Mouse (Mus musculus) midbrain, embryonic 15.5 days (tissue): Measurements from ENCODE around the gene Esrrg. TPM values are rescaled to one million over a fixed set of nuclear protein-coding genes. Genes with fewer than 3 reads are reported as not detected.

Experiments
- ATAC-seq: fragments of 200-750 bp; cut with Nextera tagmentation; replicated peaks from 2 replicates; pipeline ENCODE4 v1.8.0; 2017; ENCODE audit warnings: moderate TSS enrichment
- H3K27ac ChIP-seq: fragments of 300-500 bp; sonication (generic); 2 replicates; pipeline ENCODE4 v1.5.1; 2015; ENCODE audit warnings: mild to moderate bottlenecking, inconsistent platforms
- H3K27me3 ChIP-seq: fragments of 300-500 bp; sonication (generic); replicated peaks from 2 replicates; pipeline ENCODE4 v1.6.1; 2015; ENCODE audit warnings: inconsistent platforms
- H3K36me3 ChIP-seq: fragments of 300-500 bp; sonication (generic); replicated peaks from 2 replicates; pipeline ENCODE4 v1.6.1; 2015; ENCODE audit warnings: inconsistent platforms
- H3K4me1 ChIP-seq: fragments of 300-500 bp; sonication (generic); 2 replicates; pipeline ENCODE4 v1.6.1; 2015; ENCODE audit warnings: inconsistent platforms
- H3K4me2 ChIP-seq: fragments of 300-500 bp; sonication (generic); 2 replicates; pipeline ENCODE4 v1.6.1; 2015; ENCODE audit warnings: inconsistent platforms, mild to moderate bottlenecking, moderate library complexity
- H3K4me3 ChIP-seq: fragments of 300-500 bp; sonication (generic); 2 replicates; pipeline ENCODE4 v1.5.1; 2015; ENCODE audit warnings: mild to moderate bottlenecking, inconsistent platforms
- H3K9ac ChIP-seq: fragments of 300-500 bp; sonication (generic); 2 replicates; pipeline ENCODE4 v1.6.1; 2015; ENCODE audit warnings: mild to moderate bottlenecking, inconsistent platforms
- H3K9me3 ChIP-seq: fragments of 300-500 bp; sonication (generic); 2 replicates; pipeline ENCODE4 v1.6.1; 2016; ENCODE audit warnings: inconsistent platforms
- WGBS: fragments of 180-500 bp; shearing (Covaris S2); methylation state at CpG from one replicate; pipeline ENCODE4 v1.1.7; 2015; ENCODE audit warnings: mixed read lengths; 5-methylcytosine and 5-hydroxymethylcytosine counted together
- polyA plus RNA-seq: library from polyadenylated mRNA; unstranded; fragments of >200 nt; fragmentation: Nextera tagmentation; extraction: Ambion mirVana; gene quantifications from 2 replicates; pipeline ENCODE4 v1.2.1, GENCODE M21; 2015

Gene Esrrg
- polyA plus RNA-seq, 1 experiment from 2014 or later = 29.0 TPM

DNA sequence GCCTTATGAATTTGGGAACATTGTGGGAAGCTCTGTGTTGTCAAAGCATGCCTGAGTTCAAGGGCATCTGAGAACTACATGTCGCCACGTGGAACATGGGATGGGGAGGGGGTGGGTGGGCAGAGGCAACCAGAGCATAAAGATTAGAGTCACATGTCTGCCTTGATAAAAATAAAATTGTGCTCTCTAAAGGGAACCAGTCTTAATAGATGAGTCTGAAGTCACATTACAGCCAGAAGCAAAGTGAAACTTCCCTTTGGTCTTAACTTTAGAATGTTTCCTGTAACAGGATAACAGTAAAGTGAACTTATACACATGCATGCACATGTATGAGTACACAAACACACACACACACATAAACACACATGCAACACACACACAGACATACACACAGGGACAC, 545.1 kb downstream of the Esrrg start:
- Histone ChIP-seq H3K36me3 (no peaks in the 10 kb centered on the region), H3K4me1 (peaks cover 8% of the 10 kb centered on the region), H3K27ac (no peak overlapping the region), H3K4me3 (no peak overlapping the region), H3K4me2 (no peak overlapping the region), H3K9ac (no peak overlapping the region), H3K9me3 (no peaks in the 10 kb centered on the region), H3K27me3 (no peaks in the 10 kb centered on the region)
- WGBS = 58% methylated on average over 2 of the region's 2 CpGs
- ATAC-seq = no peak

DNA sequence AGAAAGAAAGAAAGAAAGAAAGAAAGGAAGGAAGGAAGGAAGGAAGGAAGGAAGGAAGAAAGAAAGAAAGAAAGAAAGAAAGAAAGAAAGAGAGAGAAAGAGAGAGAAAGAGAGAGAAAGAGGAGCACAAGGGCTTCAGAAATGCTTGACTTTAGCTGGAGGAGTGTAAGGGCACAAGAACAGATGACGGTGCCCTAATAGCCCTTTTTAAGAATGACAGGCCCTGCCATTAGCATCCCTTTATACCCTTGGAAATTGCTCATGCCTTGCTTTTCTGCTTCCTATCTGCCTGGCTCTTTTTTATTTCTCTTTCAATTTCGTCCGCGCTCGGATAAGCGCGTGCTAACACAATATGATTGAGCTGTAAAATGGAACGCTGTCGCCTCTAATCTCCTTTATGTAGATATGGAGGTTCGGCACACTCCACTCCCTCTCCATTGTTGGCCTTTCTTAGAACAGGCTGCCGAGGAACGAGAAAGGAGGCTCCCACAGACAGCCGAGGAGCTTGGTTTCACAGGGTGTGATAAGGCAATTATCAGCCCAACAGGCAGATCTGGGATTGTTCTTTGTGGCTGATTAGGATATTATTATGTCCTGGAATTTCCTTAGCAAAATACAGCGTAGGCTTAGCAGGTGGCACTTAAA, 546.0 kb downstream of the Esrrg start:
- Histone ChIP-seq H3K27me3 (no peaks in the 10 kb centered on the region), H3K4me3 (peak overlapping the region; percentile 18; the same call in 1 of the 2 replicates), H3K9me3 (no peaks in the 10 kb centered on the region), H3K9ac (peak overlapping the region; percentile 31), H3K27ac (peak overlapping the region; percentile 35), H3K4me1 (peaks cover 8% of the 10 kb centered on the region), H3K36me3 (no peaks in the 10 kb centered on the region), H3K4me2 (peak overlapping the region; percentile 47)
- ATAC-seq = peak; percentile 52; the same call in 1 of the 2 replicates
- 2% methylated on average over 14 of the region's 14 CpGs for WGBS

DNA sequence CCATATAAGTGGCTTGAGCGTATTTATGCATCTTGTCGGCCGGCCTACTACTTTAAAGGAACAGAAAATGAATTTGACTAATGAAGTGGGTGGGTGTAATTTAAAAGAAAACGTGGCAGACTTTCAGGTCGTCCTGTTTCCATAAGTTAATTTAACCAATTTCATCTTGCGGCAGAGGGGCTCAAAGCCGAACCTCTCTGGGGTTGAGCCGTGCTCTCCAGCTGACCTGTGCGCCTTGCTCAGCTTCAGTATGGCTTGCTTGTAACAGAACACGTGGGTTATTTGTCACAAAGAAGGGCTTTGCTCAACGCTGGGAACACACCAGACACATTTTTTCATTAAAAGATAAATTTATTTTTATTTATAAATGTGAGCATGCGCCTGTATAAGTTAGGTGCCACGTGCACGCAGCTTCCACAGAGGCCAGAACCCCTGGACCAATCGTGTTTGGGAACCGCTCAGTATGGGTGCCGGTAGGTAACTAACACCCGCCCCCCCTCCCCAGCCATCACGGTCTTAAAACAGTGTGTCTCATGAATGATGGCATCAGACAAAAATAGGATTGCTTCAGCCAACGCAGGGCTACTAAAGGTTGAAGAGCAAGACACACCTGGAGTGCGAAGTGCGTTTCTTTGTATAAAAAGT, 546.7 kb downstream of the Esrrg start:
- WGBS = 57% methylated on average over 22 of the region's 22 CpGs
- Histone ChIP-seq H3K4me1 (peaks cover 8% of the 10 kb centered on the region), H3K4me3 (no peak overlapping the region), H3K9ac (0 out of 2 replicates have a peak overlapping the region, but pooled peaks have one; percentile 31), H3K27ac (peak overlapping the region; percentile 35), H3K27me3 (no peaks in the 10 kb centered on the region), H3K36me3 (no peaks in the 10 kb centered on the region), H3K4me2 (peak overlapping the region; percentile 47), H3K9me3 (no peaks in the 10 kb centered on the region)
- ATAC-seq = peak; percentile 56

DNA sequence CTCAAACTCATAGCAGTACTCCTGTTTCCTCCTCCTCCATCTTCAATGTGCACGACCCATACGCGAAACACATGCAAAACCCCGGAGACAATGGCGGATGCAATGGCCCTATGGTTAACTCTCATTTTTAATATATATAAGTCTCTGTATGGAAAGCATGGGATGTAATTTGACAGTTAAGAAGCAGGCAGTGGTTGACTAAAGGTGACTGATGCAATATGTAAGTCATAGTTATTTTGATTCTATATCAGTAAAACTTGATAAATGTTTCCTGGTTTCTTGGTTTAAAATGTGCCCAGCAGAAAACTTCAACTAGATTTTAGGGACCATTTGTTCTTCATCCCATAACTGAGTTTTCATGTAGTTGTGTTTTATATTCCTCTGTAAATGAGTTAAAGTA, 547.9 kb downstream of the Esrrg start:
- WGBS = 96% methylated on average over 5 of the region's 5 CpGs
- Histone ChIP-seq H3K9me3 (no peaks in the 10 kb centered on the region), H3K4me1 (peaks cover 8% of the 10 kb centered on the region), H3K27ac (no peak overlapping the region), H3K27me3 (no peaks in the 10 kb centered on the region), H3K36me3 (no peaks in the 10 kb centered on the region), H3K9ac (no peak overlapping the region), H3K4me2 (no peak overlapping the region), H3K4me3 (no peak overlapping the region)
- no peak for ATAC-seq

DNA sequence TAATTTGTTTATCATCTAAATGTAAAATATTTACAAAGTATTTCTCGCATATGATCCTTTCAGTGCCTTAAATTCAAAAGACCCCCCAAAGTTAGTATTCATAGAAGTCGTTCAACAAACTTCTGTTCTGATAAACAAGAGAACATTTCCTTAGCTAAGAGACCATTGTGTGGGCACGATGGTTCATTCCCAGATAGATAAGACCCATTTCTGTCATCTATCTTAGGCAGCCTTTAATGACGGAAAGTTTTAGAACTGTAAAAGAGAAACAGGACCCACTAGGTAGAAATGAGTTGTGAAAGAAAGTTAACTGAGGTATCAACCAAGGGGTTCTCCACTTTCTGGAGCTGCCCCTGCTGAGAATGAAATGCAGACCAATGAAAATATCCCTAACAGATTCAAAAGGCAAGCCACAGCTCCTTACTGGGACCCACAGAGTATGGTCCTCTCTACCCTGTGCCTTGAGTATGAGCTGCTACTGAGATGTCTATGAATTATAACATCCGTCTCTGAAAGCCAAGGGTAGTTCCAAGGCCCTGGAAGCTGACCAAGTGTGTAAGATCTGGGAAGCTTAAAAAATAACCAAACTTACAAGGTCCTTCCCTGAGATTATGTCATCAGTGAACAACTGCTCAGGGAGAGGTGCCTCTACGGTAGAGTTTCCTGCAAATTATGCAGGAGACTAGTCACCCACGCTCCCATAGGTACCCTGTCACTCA, 548.8 kb downstream of the Esrrg start:
- H3K4me1 ChIP-seq = peaks cover 8% of the 10 kb centered on the region
- H3K36me3 ChIP-seq = no peaks in the 10 kb centered on the region
- no peak overlapping the region for H3K4me3 ChIP-seq
- H3K9ac ChIP-seq = no peak overlapping the region
- no peaks in the 10 kb centered on the region for H3K27me3 ChIP-seq
- no peak overlapping the region for H3K4me2 ChIP-seq
- no peak overlapping the region for H3K27ac ChIP-seq
- no peaks in the 10 kb centered on the region for H3K9me3 ChIP-seq
- ATAC-seq = no peak
- 83% methylated on average over 7 of the region's 7 CpGs for WGBS

DNA sequence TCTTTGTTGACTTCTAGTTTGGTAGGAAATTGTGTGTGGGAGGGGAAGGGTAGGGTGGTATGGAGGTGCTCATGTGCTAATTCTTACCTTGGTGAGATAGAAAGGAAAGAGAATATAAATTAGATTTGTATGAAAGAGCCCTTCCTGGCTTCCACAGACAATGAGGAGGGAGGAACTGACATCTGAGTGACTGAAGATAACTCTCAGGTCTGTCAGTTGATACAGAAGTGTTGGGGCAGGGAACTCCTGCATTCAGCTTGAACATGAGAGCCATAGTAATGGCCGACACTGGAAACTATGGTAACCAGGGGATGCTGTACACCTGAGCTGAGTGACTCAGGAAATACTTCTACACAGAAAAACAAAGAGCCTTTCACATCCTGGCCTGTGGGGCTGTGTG, 550.1 kb downstream of the Esrrg start:
- no peak overlapping the region for H3K27ac ChIP-seq
- no peak overlapping the region for H3K4me2 ChIP-seq
- H3K4me1 ChIP-seq = peaks cover 8% of the 10 kb centered on the region
- H3K36me3 ChIP-seq = no peaks in the 10 kb centered on the region
- H3K9me3 ChIP-seq = no peaks in the 10 kb centered on the region
- ATAC-seq = no peak
- 77% methylated on average over 1 of the region's 1 CpGs for whole genome bisulfite sequencing
- no peaks in the 10 kb centered on the region for H3K27me3 ChIP-seq
- no peak overlapping the region for H3K4me3 ChIP-seq
- no peak overlapping the region for H3K9ac ChIP-seq

DNA sequence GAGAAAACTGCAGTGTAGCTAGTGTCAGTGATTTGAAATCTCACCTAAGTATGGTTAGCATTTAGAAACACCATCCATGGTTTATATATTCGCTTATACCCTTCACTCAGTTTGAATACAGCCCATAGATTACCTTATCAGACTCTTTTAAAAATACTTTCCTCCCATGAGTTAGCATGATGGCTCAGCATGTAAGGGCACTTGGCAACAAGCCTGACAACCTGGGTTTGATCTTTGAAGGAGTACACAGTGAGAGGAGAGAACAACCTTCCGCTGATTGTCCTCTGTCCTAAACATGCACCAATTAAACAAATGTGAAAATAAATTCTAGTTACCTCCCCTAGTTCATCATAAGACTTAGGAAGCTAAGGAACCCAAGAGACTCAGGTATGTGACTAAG, 550.5 kb downstream of the Esrrg start:
- Histone ChIP-seq H3K4me2 (no peak overlapping the region), H3K9ac (no peak overlapping the region), H3K27me3 (no peaks in the 10 kb centered on the region), H3K9me3 (no peaks in the 10 kb centered on the region), H3K36me3 (no peaks in the 10 kb centered on the region), H3K27ac (no peak overlapping the region), H3K4me1 (peaks cover 8% of the 10 kb centered on the region), H3K4me3 (no peak overlapping the region)
- ATAC-seq = no peak
- 92% methylated on average over 2 of the region's 2 CpGs for WGBS

DNA sequence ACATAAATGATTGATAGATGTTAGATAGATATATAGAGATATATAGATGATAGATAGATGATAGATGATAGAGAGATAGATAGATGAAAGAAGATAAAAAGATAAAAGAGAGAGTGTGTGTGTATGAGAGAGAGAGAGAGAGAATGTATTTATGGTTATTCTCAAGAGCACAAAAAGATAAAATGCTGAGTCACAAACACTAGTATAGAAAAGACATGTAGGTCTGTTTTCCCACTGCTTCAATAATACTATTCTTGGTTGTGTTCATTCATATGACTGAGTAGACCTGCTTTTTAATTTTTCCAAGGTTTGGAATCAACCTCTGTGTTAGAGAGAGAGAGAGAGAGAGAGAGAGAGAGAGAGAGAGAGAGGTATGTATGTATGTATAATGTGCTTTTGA, 554.5 kb downstream of the Esrrg start:
- no peaks in the 10 kb centered on the region for H3K9me3 ChIP-seq
- H3K4me2 ChIP-seq = no peak overlapping the region
- no peak for ATAC-seq
- H3K9ac ChIP-seq = no peak overlapping the region
- H3K4me3 ChIP-seq = no peak overlapping the region
- H3K27ac ChIP-seq = no peak overlapping the region
- H3K36me3 ChIP-seq = no peaks in the 10 kb centered on the region
- H3K27me3 ChIP-seq = no peaks in the 10 kb centered on the region
- H3K4me1 ChIP-seq = no peaks in the 10 kb centered on the region

DNA sequence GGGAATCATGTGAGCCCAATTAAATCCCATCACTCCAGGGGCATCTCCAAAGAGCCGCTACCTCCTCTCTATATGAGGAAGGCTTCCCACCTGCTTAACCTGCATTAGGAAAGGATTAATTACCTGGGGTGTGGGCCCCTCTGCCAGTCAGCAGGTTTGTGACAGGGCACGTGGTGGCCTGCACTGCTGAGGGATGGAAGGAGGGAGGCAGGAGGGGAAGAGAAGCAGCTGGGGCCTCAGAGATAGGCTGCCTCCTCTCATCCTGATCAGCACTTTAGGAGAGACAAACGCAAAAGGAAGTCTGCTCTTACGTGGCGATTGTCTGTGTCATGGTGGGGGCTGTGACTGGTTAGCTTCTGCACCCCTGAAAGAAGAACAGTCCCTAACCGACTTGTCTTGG, 555.7 kb downstream of the Esrrg start:
- H3K9ac ChIP-seq = no peak overlapping the region
- no peaks in the 10 kb centered on the region for H3K27me3 ChIP-seq
- no peaks in the 10 kb centered on the region for H3K36me3 ChIP-seq
- no peak overlapping the region for H3K27ac ChIP-seq
- no peak for ATAC-seq
- H3K4me2 ChIP-seq = no peak overlapping the region
- no peak overlapping the region for H3K4me3 ChIP-seq
- 45% methylated on average over 6 of the region's 6 CpGs for WGBS
- H3K9me3 ChIP-seq = no peaks in the 10 kb centered on the region
- no peaks in the 10 kb centered on the region for H3K4me1 ChIP-seq

DNA sequence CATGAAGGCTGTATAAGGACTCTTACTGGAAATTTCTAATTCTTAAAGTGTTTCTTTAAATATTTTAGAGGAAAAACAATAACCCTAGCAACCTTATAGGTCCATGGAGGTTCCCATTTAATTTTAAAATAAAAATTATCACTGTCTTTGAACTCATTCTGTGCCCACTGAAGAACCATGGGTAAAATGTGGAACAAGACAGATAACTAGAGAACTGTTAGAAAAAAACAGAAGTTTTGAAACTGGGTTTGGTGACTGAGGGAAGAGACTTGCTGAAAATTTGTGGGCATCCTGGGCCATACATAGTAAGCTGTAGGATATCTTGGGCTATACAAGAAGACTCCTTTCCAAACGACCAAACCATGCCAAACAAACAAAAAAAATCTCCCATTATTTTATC, 565.3 kb downstream of the Esrrg start:
- no peak overlapping the region for H3K27ac ChIP-seq
- no peak overlapping the region for H3K4me2 ChIP-seq
- H3K36me3 ChIP-seq = no peaks in the 10 kb centered on the region
- no peaks in the 10 kb centered on the region for H3K4me1 ChIP-seq
- H3K27me3 ChIP-seq = no peaks in the 10 kb centered on the region
- ATAC-seq = no peak
- H3K4me3 ChIP-seq = no peak overlapping the region
- H3K9me3 ChIP-seq = no peaks in the 10 kb centered on the region
- 66% methylated on average over 1 of the region's 1 CpGs for WGBS
- no peak overlapping the region for H3K9ac ChIP-seq

DNA sequence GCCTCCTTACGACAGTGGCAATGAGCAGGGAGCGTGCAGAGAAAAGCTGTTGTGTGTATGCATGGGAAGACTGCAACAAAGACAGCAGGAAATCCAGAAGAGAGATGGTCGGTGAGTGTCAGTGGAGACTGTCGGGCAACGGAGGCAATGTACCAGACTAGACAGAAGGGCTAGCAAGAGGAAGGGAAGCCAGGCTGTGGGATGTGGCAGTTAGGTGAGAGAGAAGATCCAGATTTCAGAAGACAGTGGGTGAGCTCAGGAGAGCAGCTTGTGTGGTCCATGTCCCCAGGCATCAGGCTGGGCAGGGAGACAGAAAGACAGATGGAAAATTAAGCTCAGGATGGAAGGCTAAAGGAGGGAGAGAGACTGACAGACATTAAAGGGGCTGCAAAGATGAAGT, 574.4 kb downstream of the Esrrg start:
- no peaks in the 10 kb centered on the region for H3K36me3 ChIP-seq
- H3K9me3 ChIP-seq = no peaks in the 10 kb centered on the region
- no peak overlapping the region for H3K4me2 ChIP-seq
- no peak overlapping the region for H3K27ac ChIP-seq
- H3K27me3 ChIP-seq = no peaks in the 10 kb centered on the region
- H3K4me3 ChIP-seq = no peak overlapping the region
- no peak overlapping the region for H3K9ac ChIP-seq
- ATAC-seq = no peak
- H3K4me1 ChIP-seq = peaks cover 22% of the 10 kb centered on the region
- 80% methylated on average over 5 of the region's 5 CpGs for WGBS

DNA sequence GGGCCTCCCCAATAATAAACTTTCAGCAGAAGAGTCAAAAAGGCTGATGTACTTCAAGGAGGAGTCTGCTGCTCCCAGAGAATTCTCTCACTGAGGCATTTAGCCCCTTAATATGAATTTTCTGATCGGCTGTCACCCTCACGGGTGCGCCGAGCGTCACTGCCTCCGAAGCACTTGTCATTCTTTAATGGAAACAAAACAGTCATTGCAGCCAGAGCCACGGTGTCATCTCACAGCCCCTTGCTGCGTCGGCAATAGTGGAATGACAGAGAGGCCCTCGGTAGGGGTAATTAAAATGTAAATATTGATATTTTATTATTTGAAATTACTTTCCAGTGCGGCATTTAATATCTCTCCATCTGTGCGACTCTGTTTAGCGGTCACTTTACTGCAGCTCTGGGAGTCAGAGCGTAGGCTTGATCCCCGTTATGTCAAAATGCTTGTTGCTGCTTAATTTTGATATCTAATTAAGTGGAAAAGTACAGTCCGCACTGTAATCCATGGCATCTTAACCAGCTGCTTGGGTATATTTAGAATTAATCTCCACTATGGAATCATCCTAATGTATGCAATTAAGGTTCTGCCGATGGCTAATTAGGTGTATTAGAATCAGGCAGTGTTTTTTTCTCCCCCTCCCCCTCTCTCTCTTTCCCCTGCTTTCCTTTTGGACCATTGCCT, 578.0 kb downstream of the Esrrg start:
- Histone ChIP-seq H3K4me3 (no peak overlapping the region), H3K4me2 (peak overlapping the region; percentile 24; the same call in 1 of the 2 replicates), H3K27me3 (no peaks in the 10 kb centered on the region), H3K4me1 (peaks cover 22% of the 10 kb centered on the region), H3K36me3 (no peaks in the 10 kb centered on the region), H3K9ac (no peak overlapping the region), H3K27ac (no peak overlapping the region), H3K9me3 (no peaks in the 10 kb centered on the region)
- ATAC-seq = no peak
- 40% methylated on average over 17 of the region's 17 CpGs for WGBS
